Mouse (Mus musculus) kidney, adult 2 months (tissue): ENCODE measurements around the gene Ccdc171.

Source experiments
- CTCF ChIP-seq: fragments of 200-500 bp; conservative IDR thresholded peaks from 2 replicates; pipeline ENCODE4 v1.5.1; 2011; ENCODE audit warnings: low read depth, mild to moderate bottlenecking, control low read depth, low read length, moderate library complexity, mixed read lengths; ENCODE audit not compliant: insufficient read depth, insufficient read length
- POLR2A ChIP-seq: fragments of 200-500 bp; IDR thresholded peaks from one replicate; pipeline ENCODE4 v1.6.1; 2011; ENCODE audit warnings: low read depth, low read length, control low read depth

- TF ChIP-seq POLR2A, result no peak
- no peak for TF ChIP-seq CTCF
Measured at GRCm38 (mm10) chr4:83512644-83513043, 12.7 kb upstream of the Ccdc171 start.
